Mouse (Mus musculus): ENCODE data around the gene Dnah9. TPM values are rescaled to one million over a fixed set of nuclear protein-coding genes. Genes with fewer than 3 reads are reported as not detected.

The Dnah9 gene
- total and polyA plus RNA-seq, 3 experiments, result 0.11 to 0.20 (median 0.13) TPM

GRCm38 (mm10) chr11:66072921-66073320 lies 95.4 kb downstream of the Dnah9 start:
- Histone ChIP-seq H3K9ac (ENCODE audit: insufficient read depth, low read depth) (no peak overlapping the region), H3K79me2 (replicated peaks; ENCODE audit: control insufficient read depth, extremely low read depth, insufficient read depth, poor library complexity, severe bottlenecking) (no peaks in the 10 kb centered on the region), H3K9me3 (replicated peaks; ENCODE audit: low read length) (peaks cover 7% of the 10 kb centered on the region), H3K4me2 (ENCODE audit: insufficient read depth, low read depth, poor library complexity, severe bottlenecking) (no peak overlapping the region), H3K36me3 (replicated peaks in 1 of 2; ENCODE audit: control insufficient read depth in 1 of 2, insufficient read depth in 1 of 2, low read length in 1 of 2) (no peaks in the 10 kb centered on the region), H3K27ac (ENCODE audit: insufficient read depth, low read depth) (no peak overlapping the region), H3K27me3 (replicated peaks) (no peaks in the 10 kb centered on the region), H3K4me3 (replicated peaks in 1 of 3; ENCODE audit: low read depth in 2 of 3, low read length in 2 of 3, poor library complexity in 1 of 3) (no peak overlapping the region), H3K4me1 (ENCODE audit: control insufficient read depth in 1 of 2, insufficient read depth in 2 of 2) (no peaks in the 10 kb centered on the region)
- no peak for DNase-seq (ENCODE audit: extremely low read depth)
- in situ Hi-C loops (cut with MboI; ENCODE audit: low pct_ligation_motif_present, low pct_unique_long_range_greater_than_20kb, low sequenced_read_pairs), result no loop called here
- dilution Hi-C loops (cut with MboI; ENCODE audit: extremely low pct_ligation_motif_present, extremely low pct_unique_long_range_greater_than_20kb, low sequenced_read_pairs), result no loop called here
- no peak for TF ChIP-seq CHD1 (IDR thresholded peaks at IDR 0.05; ENCODE audit: low read depth, low read length)
- TF ChIP-seq IRF4 (IDR thresholded peaks at IDR 0.05; ENCODE audit: low read depth, low read length), result no peak
- no peak for TF ChIP-seq ZC3H11A (IDR thresholded peaks at IDR 0.05; ENCODE audit: low read depth, low read length)
- no peak for TF ChIP-seq BHLHE40 (IDR thresholded peaks at IDR 0.05; ENCODE audit: low read depth, low read length)
- TF ChIP-seq ETS1 (conservative IDR thresholded peaks at IDR 0.05; ENCODE audit: low read depth, low read length), result no peak
- no peak for TF ChIP-seq TBP (conservative IDR thresholded peaks at IDR 0.05; ENCODE audit: low read depth, low read length)
- TF ChIP-seq POLR2AphosphoS2 (IDR thresholded peaks at IDR 0.05; ENCODE audit: low read depth, low read length), result no peak
- TF ChIP-seq ZKSCAN1 (IDR thresholded peaks at IDR 0.05; ENCODE audit: borderline replicate concordance, low read depth, low read length), result no peak
- TF ChIP-seq CTCF (conservative IDR thresholded peaks at IDR 0.05 in 1 of 2, IDR thresholded peaks at IDR 0.05 in 1 of 2; ENCODE audit: low read depth in 2 of 2, low read length in 2 of 2), result no peak
- no peak for TF ChIP-seq SIN3A (IDR thresholded peaks at IDR 0.05; ENCODE audit: low read length)

- Histone ChIP-seq H3K4me1 (ENCODE audit: control insufficient read depth in 1 of 2, insufficient read depth in 2 of 2) (peaks cover 3 to 37% of the 10 kb centered on the region in 2 experiments), H3K27ac (ENCODE audit: insufficient read depth, low read depth) (no peak overlapping the region), H3K9ac (ENCODE audit: insufficient read depth, low read depth) (no peak overlapping the region), H3K79me2 (replicated peaks; ENCODE audit: control insufficient read depth, extremely low read depth, insufficient read depth, poor library complexity, severe bottlenecking) (no peaks in the 10 kb centered on the region), H3K9me3 (replicated peaks; ENCODE audit: low read length) (no peaks in the 10 kb centered on the region), H3K27me3 (replicated peaks) (no peaks in the 10 kb centered on the region), H3K4me2 (ENCODE audit: insufficient read depth, low read depth, poor library complexity, severe bottlenecking) (no peak overlapping the region), H3K4me3 (replicated peaks in 1 of 3; ENCODE audit: low read depth in 2 of 3, low read length in 2 of 3, poor library complexity in 1 of 3) (no peak overlapping the region), H3K36me3 (replicated peaks in 1 of 2; ENCODE audit: control insufficient read depth in 1 of 2, insufficient read depth in 1 of 2, low read length in 1 of 2) (no peaks in the 10 kb centered on the region)
- TF ChIP-seq ELF1 (IDR thresholded peaks at IDR 0.05; ENCODE audit: low read depth, low read length) (no peak), TBP (conservative IDR thresholded peaks at IDR 0.05; ENCODE audit: low read depth, low read length) (no peak), PAX5 (IDR thresholded peaks at IDR 0.05; ENCODE audit: low read length) (no peak), RCOR1 (conservative IDR thresholded peaks at IDR 0.05; ENCODE audit: low read depth, low read length) (no peak), JUND (conservative IDR thresholded peaks at IDR 0.05; ENCODE audit: low read depth, low read length) (no peak), ZNF384 (IDR thresholded peaks at IDR 0.05; ENCODE audit: low read depth, low read length) (no peak), GABPA (IDR thresholded peaks at IDR 0.05; ENCODE audit: insufficient replicate concordance, low read depth, low read length) (no peak), ZKSCAN1 (IDR thresholded peaks at IDR 0.05; ENCODE audit: borderline replicate concordance, low read depth, low read length) (no peak), MAZ (IDR thresholded peaks at IDR 0.05; ENCODE audit: low read depth, low read length) (no peak), UBTF (IDR thresholded peaks at IDR 0.05; ENCODE audit: low read depth, low read length) (no peak)
- dilution Hi-C loops (cut with MboI; ENCODE audit: extremely low pct_ligation_motif_present, extremely low pct_unique_long_range_greater_than_20kb, low sequenced_read_pairs) (no loop called here), in situ Hi-C loops (cut with MboI; ENCODE audit: low pct_ligation_motif_present, low pct_unique_long_range_greater_than_20kb, low sequenced_read_pairs) (no loop called here)
- no peak for DNase-seq (ENCODE audit: extremely low read depth)
These were observed 109.4 kb downstream of the Dnah9 start for GRCm38 (mm10) chr11:66058956-66059355.
